Mouse (Mus musculus): ENCODE measurements at regions not wholly inside any gene's neighbourhood (a gene's known extent, or its start where the extent isn't known, plus 50 kb on each side); places are given as distances from the start of the nearest gene placed in this dataset.

GRCm38 (mm10) chr2:9704266-9704665 is 176.8 kb upstream of the 4930412O13Rik start:
- H3K4me2 ChIP-seq (replicated peaks; ENCODE audit: low read depth, low read length): no peak overlapping the region
- H3K9ac ChIP-seq (ENCODE audit: low read depth, low read length): no peak overlapping the region
- H3K36me3 ChIP-seq (ENCODE audit: control insufficient read depth, insufficient read depth, low read length): no peaks in the 10 kb centered on the region
- no peak overlapping the region for H3K4me3 ChIP-seq (ENCODE audit: low read length)
- H3K27ac ChIP-seq (ENCODE audit: low read depth, low read length): no peak overlapping the region
- ATAC-seq (ENCODE audit: low FRiP score, low TSS enrichment): no peak
- no peaks in the 10 kb centered on the region for H3K9me3 ChIP-seq (ENCODE audit: control insufficient read depth, low read length)
- H3K4me1 ChIP-seq (ENCODE audit: control insufficient read depth, insufficient read depth, low read length): no peaks in the 10 kb centered on the region
- 79% methylated on average over 3 of the region's 3 CpGs for WGBS
- no peaks in the 10 kb centered on the region for H3K27me3 ChIP-seq (ENCODE audit: control insufficient read depth, insufficient read depth, low read length)

GRCm38 (mm10) chr2:9709466-9709865 is 171.6 kb upstream of the 4930412O13Rik start:
- Histone ChIP-seq H3K36me3 (ENCODE audit: control insufficient read depth, insufficient read depth, low read length) (no peaks in the 10 kb centered on the region), H3K27me3 (ENCODE audit: control insufficient read depth, insufficient read depth, low read length) (no peaks in the 10 kb centered on the region), H3K9me3 (ENCODE audit: control insufficient read depth, low read length) (no peaks in the 10 kb centered on the region), H3K4me1 (ENCODE audit: control insufficient read depth, insufficient read depth, low read length) (no peaks in the 10 kb centered on the region), H3K27ac (ENCODE audit: low read depth, low read length) (no peak overlapping the region), H3K4me2 (replicated peaks; ENCODE audit: low read depth, low read length) (no peak overlapping the region), H3K4me3 (ENCODE audit: low read length) (no peak overlapping the region), H3K9ac (ENCODE audit: low read depth, low read length) (no peak overlapping the region)
- 81% methylated on average over 7 of the region's 7 CpGs for WGBS
- no peak for ATAC-seq (ENCODE audit: low FRiP score, low TSS enrichment)

GRCm38 (mm10) chr2:9717904-9718303 is 163.1 kb upstream of the 4930412O13Rik start:
- Histone ChIP-seq H3K4me3 (ENCODE audit: low read length) (no peak overlapping the region), H3K27me3 (ENCODE audit: control insufficient read depth, insufficient read depth, low read length) (no peaks in the 10 kb centered on the region), H3K9ac (ENCODE audit: low read depth, low read length) (no peak overlapping the region), H3K36me3 (ENCODE audit: control insufficient read depth, insufficient read depth, low read length) (no peaks in the 10 kb centered on the region), H3K9me3 (ENCODE audit: control insufficient read depth, low read length) (no peaks in the 10 kb centered on the region), H3K27ac (ENCODE audit: low read depth, low read length) (no peak overlapping the region), H3K4me2 (replicated peaks; ENCODE audit: low read depth, low read length) (no peak overlapping the region), H3K4me1 (ENCODE audit: control insufficient read depth, insufficient read depth, low read length) (no peaks in the 10 kb centered on the region)
- 63% methylated on average over 1 of the region's 1 CpGs for WGBS
- no peak for ATAC-seq (ENCODE audit: low FRiP score, low TSS enrichment)

GRCm38 (mm10) chr2:9733243-9733642 is 147.8 kb upstream of the 4930412O13Rik start:
- WGBS: 87% methylated on average over 7 of the region's 7 CpGs
- Histone ChIP-seq H3K27me3 (ENCODE audit: control insufficient read depth, insufficient read depth, low read length) (no peaks in the 10 kb centered on the region), H3K36me3 (ENCODE audit: control insufficient read depth, insufficient read depth, low read length) (no peaks in the 10 kb centered on the region), H3K4me2 (replicated peaks; ENCODE audit: low read depth, low read length) (no peak overlapping the region), H3K4me1 (ENCODE audit: control insufficient read depth, insufficient read depth, low read length) (no peaks in the 10 kb centered on the region), H3K9ac (ENCODE audit: low read depth, low read length) (no peak overlapping the region), H3K4me3 (ENCODE audit: low read length) (no peak overlapping the region), H3K27ac (ENCODE audit: low read depth, low read length) (no peak overlapping the region), H3K9me3 (ENCODE audit: control insufficient read depth, low read length) (no peaks in the 10 kb centered on the region)
- no peak for ATAC-seq (ENCODE audit: low FRiP score, low TSS enrichment)

GRCm38 (mm10) chr2:9744181-9744580 is 136.9 kb upstream of the 4930412O13Rik start:
- 92% methylated on average over 3 of the region's 3 CpGs for whole genome bisulfite sequencing
- ATAC-seq (ENCODE audit: low FRiP score, low TSS enrichment): no peak
- no peak overlapping the region for H3K27ac ChIP-seq (ENCODE audit: low read depth, low read length)

GRCm38 (mm10) chr2:9749829-9750788 is 130.9 kb upstream of the 4930412O13Rik start:
- Histone ChIP-seq H3K9ac (ENCODE audit: low read depth, low read length) (no peak overlapping the region), H3K4me2 (replicated peaks; ENCODE audit: low read depth, low read length) (no peak overlapping the region), H3K27ac (ENCODE audit: low read depth, low read length) (no peak overlapping the region), H3K27me3 (ENCODE audit: control insufficient read depth, insufficient read depth, low read length) (no peaks in the 10 kb centered on the region), H3K4me1 (ENCODE audit: control insufficient read depth, insufficient read depth, low read length) (no peaks in the 10 kb centered on the region), H3K4me3 (ENCODE audit: low read length) (no peak overlapping the region), H3K9me3 (ENCODE audit: control insufficient read depth, low read length) (no peaks in the 10 kb centered on the region), H3K36me3 (ENCODE audit: control insufficient read depth, insufficient read depth, low read length) (no peaks in the 10 kb centered on the region)
- ATAC-seq (ENCODE audit: low FRiP score, low TSS enrichment): no peak
- WGBS: 50% methylated on average over 11 of the region's 11 CpGs

More at GRCm38 (mm10) chr2:9744181-9744580, 136.9 kb upstream of the 4930412O13Rik start:
- no peaks in the 10 kb centered on the region for H3K36me3 ChIP-seq (ENCODE audit: control insufficient read depth, insufficient read depth, low read length)
- no peaks in the 10 kb centered on the region for H3K27me3 ChIP-seq (ENCODE audit: control insufficient read depth, insufficient read depth, low read length)
- no peak overlapping the region for H3K9ac ChIP-seq (ENCODE audit: low read depth, low read length)
- H3K4me3 ChIP-seq (ENCODE audit: low read length): no peak overlapping the region
- H3K9me3 ChIP-seq (ENCODE audit: control insufficient read depth, low read length): no peaks in the 10 kb centered on the region
- H3K4me1 ChIP-seq (ENCODE audit: control insufficient read depth, insufficient read depth, low read length): no peaks in the 10 kb centered on the region
- no peak overlapping the region for H3K4me2 ChIP-seq (replicated peaks; ENCODE audit: low read depth, low read length)

GRCm38 (mm10) chr2:9753691-9754090 is 127.4 kb upstream of the 4930412O13Rik start:
- WGBS: 68% methylated on average over 7 of the region's 7 CpGs
- ATAC-seq (ENCODE audit: low FRiP score, low TSS enrichment): no peak

GRCm38 (mm10) chr2:9754153-9754552 is 126.9 kb upstream of the 4930412O13Rik start:
- H3K4me2 ChIP-seq (replicated peaks; ENCODE audit: low read depth, low read length): no peak overlapping the region
- no peaks in the 10 kb centered on the region for H3K9me3 ChIP-seq (ENCODE audit: control insufficient read depth, low read length)
- H3K27me3 ChIP-seq (ENCODE audit: control insufficient read depth, insufficient read depth, low read length): no peaks in the 10 kb centered on the region
- H3K36me3 ChIP-seq (ENCODE audit: control insufficient read depth, insufficient read depth, low read length): no peaks in the 10 kb centered on the region
- WGBS: 17% methylated on average over 6 of the region's 6 CpGs
- H3K9ac ChIP-seq (ENCODE audit: low read depth, low read length): no peak overlapping the region
- ATAC-seq (ENCODE audit: low FRiP score, low TSS enrichment): no peak
- no peaks in the 10 kb centered on the region for H3K4me1 ChIP-seq (ENCODE audit: control insufficient read depth, insufficient read depth, low read length)
- H3K27ac ChIP-seq (ENCODE audit: low read depth, low read length): no peak overlapping the region
- H3K4me3 ChIP-seq (ENCODE audit: low read length): no peak overlapping the region

More at GRCm38 (mm10) chr2:9753691-9754090, 127.4 kb upstream of the 4930412O13Rik start:
- no peaks in the 10 kb centered on the region for H3K9me3 ChIP-seq (ENCODE audit: control insufficient read depth, low read length)
- no peak overlapping the region for H3K4me2 ChIP-seq (replicated peaks; ENCODE audit: low read depth, low read length)
- no peak overlapping the region for H3K9ac ChIP-seq (ENCODE audit: low read depth, low read length)
- H3K27ac ChIP-seq (ENCODE audit: low read depth, low read length): no peak overlapping the region
- H3K27me3 ChIP-seq (ENCODE audit: control insufficient read depth, insufficient read depth, low read length): no peaks in the 10 kb centered on the region
- H3K36me3 ChIP-seq (ENCODE audit: control insufficient read depth, insufficient read depth, low read length): no peaks in the 10 kb centered on the region
- H3K4me1 ChIP-seq (ENCODE audit: control insufficient read depth, insufficient read depth, low read length): no peaks in the 10 kb centered on the region
- H3K4me3 ChIP-seq (ENCODE audit: low read length): no peak overlapping the region

GRCm38 (mm10) chr2:9757770-9758420 is 123.2 kb upstream of the 4930412O13Rik start:
- no peak for ATAC-seq (ENCODE audit: low FRiP score, low TSS enrichment)
- Histone ChIP-seq H3K36me3 (ENCODE audit: control insufficient read depth, insufficient read depth, low read length) (no peaks in the 10 kb centered on the region), H3K4me1 (ENCODE audit: control insufficient read depth, insufficient read depth, low read length) (no peaks in the 10 kb centered on the region), H3K9me3 (ENCODE audit: control insufficient read depth, low read length) (no peaks in the 10 kb centered on the region), H3K9ac (ENCODE audit: low read depth, low read length) (no peak overlapping the region), H3K4me3 (ENCODE audit: low read length) (no peak overlapping the region), H3K27me3 (ENCODE audit: control insufficient read depth, insufficient read depth, low read length) (no peaks in the 10 kb centered on the region), H3K4me2 (replicated peaks; ENCODE audit: low read depth, low read length) (no peak overlapping the region), H3K27ac (ENCODE audit: low read depth, low read length) (no peak overlapping the region)
- 75% methylated on average over 5 of the region's 5 CpGs for WGBS
